Mouse (Mus musculus): ENCODE results near the gene Pyroxd2.
"Not testable (repeated sequence)": the region's sequence is repeated elsewhere in the genome, so short reads cannot be mapped to it uniquely, and the experiment has no call there.

The Pyroxd2 gene

GRCm38 (mm10) chr19:42752363-42752931, at the start of gene Pyroxd2:
Gene Pyroxd2, minus strand, starts transcription at chr19:42752775.
- DNase-seq (ENCODE audit: low spot score in 2 of 2): peak; percentile 27 to 35

- no peak for DNase-seq (ENCODE audit: low spot score in 2 of 2)
Measured at GRCm38 (mm10) chr19:42797866-42798265, 45.3 kb upstream of the Pyroxd2 start.

GRCm38 (mm10) chr19:42795801-42796200, 43.2 kb upstream of the Pyroxd2 start:
- DNase-seq (ENCODE audit: low spot score in 2 of 2): no peak

- DNase-seq (ENCODE audit: low spot score in 2 of 2): peak; percentile 56 to 72
Measured at GRCm38 (mm10) chr19:42794914-42795613, 42.5 kb upstream of the Pyroxd2 start.

GRCm38 (mm10) chr19:42788311-42788710, 35.7 kb upstream of the Pyroxd2 start:
- no peak for DNase-seq (ENCODE audit: low spot score in 2 of 2)

- DNase-seq (ENCODE audit: low spot score in 2 of 2): no peak
Measured at GRCm38 (mm10) chr19:42785562-42786220, 33.1 kb upstream of the Pyroxd2 start.

GRCm38 (mm10) chr19:42785129-42785528, 32.6 kb upstream of the Pyroxd2 start:
- no peak for DNase-seq (ENCODE audit: low spot score in 2 of 2)

GRCm38 (mm10) chr19:42780156-42780538, 27.6 kb upstream of the Pyroxd2 start:
- DNase-seq (ENCODE audit: low spot score in 2 of 2): not testable (repeated sequence)

- DNase-seq (ENCODE audit: low spot score in 2 of 2): peak; percentile 70 to 74
Measured at GRCm38 (mm10) chr19:42779531-42780155, 27.1 kb upstream of the Pyroxd2 start, which contains the start of gene Hps1. Gene Hps1, minus strand, starts transcription at chr19:42779978.

GRCm38 (mm10) chr19:42777801-42778200, 25.2 kb upstream of the Pyroxd2 start:
- DNase-seq (ENCODE audit: low spot score in 2 of 2): peak in 1 of 2 experiments; percentile 42

GRCm38 (mm10) chr19:42776813-42777212, 24.2 kb upstream of the Pyroxd2 start:
- DNase-seq (ENCODE audit: low spot score in 2 of 2): peak in 1 of 2 experiments; percentile 18

GRCm38 (mm10) chr19:42770141-42770872, 17.7 kb upstream of the Pyroxd2 start:
- no peak for DNase-seq (ENCODE audit: low spot score in 2 of 2)

- no peak for DNase-seq (ENCODE audit: low spot score in 2 of 2)
Measured at GRCm38 (mm10) chr19:42769648-42770047, 17.1 kb upstream of the Pyroxd2 start.

- DNase-seq (ENCODE audit: low spot score in 2 of 2): no peak
Measured at GRCm38 (mm10) chr19:42767361-42767760, 14.8 kb upstream of the Pyroxd2 start.

- no peak for DNase-seq (ENCODE audit: low spot score in 2 of 2)
Measured at GRCm38 (mm10) chr19:42764398-42764797, 11.8 kb upstream of the Pyroxd2 start.

GRCm38 (mm10) chr19:42756671-42757070, 4.1 kb upstream of the Pyroxd2 start:
- no peak for DNase-seq (ENCODE audit: low spot score in 2 of 2)

- DNase-seq (ENCODE audit: low spot score in 2 of 2): no peak
Measured at GRCm38 (mm10) chr19:42755148-42755870, 2.7 kb upstream of the Pyroxd2 start.

- peak in 1 of 2 experiments; percentile 8 for DNase-seq (ENCODE audit: low spot score in 2 of 2)
Measured at GRCm38 (mm10) chr19:42753141-42753917, 754 bp upstream of the Pyroxd2 start.

GRCm38 (mm10) chr19:42750196-42750595, 2.4 kb downstream of the Pyroxd2 start:
- no peak for DNase-seq (ENCODE audit: low spot score in 2 of 2)

- DNase-seq (ENCODE audit: low spot score in 2 of 2): no peak
Measured at GRCm38 (mm10) chr19:42746702-42747101, 5.9 kb downstream of the Pyroxd2 start.
